Mouse (Mus musculus): ENCODE results near the gene Ythdf2.
"Not testable (repeated sequence)": the region's sequence is repeated elsewhere in the genome, so short reads cannot be mapped to it uniquely, and the experiment has no call there.

Gene Ythdf2

DNA sequence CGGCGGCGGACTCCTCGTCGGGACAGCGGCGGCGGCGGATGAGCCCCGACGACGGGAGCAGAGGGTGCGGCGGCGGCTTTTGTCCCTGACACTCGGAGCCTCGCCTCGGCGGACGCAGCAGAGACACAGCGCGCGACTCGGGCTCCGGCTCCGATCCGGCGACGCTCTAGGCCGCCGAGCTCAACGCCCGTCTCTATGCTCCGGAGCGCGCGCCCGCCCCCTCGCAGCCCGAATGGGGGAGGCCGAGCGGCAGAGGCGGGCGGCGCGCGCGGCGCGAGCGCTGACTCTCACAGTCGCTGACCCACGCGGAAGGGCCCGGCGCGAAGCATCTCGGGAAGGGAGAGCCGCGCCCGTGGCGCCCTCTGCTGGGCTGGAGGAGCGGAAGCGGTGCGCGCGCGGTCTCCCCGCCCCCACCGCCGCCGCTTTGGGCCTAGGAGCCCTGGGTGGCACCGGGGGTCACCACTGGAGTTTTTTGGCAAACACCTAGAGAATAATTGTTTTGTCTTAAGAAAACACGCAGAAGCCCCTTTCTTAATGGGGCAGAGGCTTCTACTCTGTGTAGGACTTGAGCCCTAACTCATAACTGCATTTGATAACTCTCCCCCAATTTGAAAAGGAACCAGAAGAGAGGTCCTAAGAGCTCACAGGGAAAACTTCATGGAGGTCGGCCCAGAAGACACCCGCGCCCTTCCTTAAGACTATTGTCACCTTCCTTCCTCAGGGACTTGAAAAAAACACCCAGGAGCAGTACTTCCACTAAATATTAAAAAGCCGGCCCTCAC lies at the start of gene Ythdf2:
TSS of gene Ythdf2 (minus strand) at position 351 of the 782 bp plus-strand sequence.
- DNase-seq (ENCODE audit: low read depth, low spot score): peak; percentile 94

DNA sequence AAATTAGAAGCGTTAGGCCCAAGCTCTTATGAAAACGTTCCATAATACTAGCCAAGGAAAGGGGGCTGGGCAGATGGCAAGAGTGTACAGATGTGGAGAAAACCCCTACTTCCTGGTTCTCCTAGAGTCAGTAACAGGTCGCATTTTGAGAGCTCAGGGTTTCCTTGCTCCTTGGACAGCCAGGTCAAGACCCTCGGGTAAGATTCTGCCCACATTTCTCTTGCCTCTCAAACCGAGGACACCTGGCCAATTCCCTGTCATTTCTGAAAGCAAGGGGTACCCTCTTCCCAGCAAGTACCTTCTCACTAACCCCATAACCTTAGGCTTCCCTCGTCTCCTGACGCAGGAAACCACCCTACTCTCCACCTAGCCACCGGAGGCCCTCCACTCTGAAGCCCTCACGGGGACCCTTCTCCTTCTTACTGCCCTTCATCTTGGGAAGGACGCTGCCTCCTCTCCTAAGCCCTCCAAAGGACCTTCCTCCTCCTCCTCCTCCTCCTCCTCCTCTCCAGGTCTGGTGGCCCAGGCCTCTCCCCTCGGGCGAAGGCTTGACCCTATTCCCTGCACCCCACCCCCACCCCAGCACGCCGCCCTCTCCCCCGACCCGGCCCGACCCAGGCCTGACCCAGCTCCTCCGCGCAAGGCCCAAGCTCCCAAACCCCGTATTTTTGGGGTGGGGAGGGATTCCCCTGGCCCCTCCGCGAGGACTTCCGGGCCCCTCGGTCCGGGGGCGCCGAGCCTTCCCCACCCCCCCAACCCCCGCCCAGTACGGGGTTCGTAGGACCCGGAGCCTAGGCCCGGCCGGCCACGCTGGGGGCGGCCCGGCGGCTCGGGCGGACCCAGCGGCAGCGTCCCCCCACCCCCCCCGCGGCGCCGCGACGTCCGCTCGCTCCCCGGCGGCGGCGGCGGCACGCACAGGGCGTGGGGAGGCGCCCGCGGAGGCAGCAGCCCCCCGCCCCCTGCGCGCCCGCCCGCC lies 48.6 kb upstream of the Ythdf2 start:
- DNase-seq (ENCODE audit: low read depth, low spot score): peak; percentile 22

DNA sequence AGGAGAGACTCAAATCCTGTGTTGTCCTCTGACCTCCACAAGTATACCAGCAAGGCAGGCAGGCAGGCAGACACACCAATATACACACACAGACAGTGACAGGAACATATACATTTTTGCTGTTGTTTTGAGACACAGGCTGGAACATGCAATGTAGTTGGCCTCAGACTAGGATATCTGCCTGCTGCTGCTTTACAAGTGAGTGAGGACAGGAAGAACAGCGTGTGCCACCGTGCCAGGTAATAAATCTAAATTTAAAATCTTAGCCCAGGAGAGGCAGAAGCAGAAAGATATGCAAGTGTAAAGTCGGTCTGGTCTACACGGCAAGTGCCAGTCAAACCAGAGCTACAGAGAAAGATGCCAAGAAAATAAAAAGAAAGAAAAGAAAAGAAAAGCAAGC lies 47.1 kb upstream of the Ythdf2 start:
- DNase-seq (ENCODE audit: low read depth, low spot score): no peak

DNA sequence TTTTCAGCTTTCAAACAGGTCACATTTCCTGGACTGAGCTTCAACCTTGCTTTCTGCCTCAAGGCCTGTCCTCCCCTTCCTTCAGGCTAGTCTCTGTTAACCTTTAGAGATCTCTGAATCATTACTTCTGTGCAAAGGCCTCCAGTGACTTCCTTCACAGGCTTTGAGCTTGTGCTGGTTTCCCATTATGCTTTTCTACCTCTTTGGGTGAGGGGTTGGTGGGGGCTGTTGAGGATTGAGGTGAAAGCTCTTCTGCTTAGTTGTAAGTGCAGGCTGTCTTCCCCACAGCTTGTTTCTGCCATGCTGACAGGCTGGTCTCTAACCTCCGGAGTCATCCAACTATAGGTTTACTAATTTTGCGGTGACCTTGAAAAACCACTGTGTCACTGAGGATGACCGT lies 44.3 kb upstream of the Ythdf2 start:
- DNase-seq (ENCODE audit: low read depth, low spot score): no peak

DNA sequence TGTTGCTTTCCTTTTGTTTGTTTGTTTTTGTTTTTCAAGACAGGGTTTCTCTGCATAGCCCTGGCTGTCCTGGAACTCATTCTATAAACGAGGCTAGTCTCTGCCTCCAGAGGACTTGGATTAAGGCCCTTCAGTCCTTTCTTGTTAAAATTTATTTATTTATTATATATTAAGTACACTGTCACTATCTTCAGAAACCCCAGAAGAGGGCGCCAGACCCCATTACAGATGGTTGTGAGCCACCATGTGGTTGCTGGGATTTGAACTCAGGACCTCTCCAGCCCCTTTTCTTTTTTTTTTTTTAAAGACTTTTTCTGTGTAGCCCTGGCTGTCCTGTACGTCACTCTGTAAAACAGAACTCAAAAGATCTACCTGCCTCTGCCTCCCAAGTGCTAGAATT lies 42.9 kb upstream of the Ythdf2 start:
- DNase-seq (ENCODE audit: low read depth, low spot score): no peak

DNA sequence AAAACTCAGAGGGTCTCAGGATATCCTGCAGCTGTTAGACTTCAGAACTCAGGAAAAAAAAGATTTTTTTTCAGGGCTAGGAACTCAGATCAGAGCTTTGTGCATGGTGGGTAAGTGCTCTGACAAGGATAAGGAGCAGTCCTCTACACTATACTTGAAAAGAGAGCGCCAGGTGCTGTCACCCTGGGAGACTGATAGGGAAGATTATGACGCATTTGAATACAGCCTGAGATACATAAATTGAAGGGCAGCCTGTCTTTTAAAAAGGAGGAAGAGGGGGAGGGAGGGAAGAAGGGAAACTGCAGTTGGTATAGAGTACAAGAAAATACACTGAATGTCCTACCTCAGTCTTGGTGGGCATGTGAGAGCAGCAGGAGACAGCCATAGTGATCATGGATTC lies 41.5 kb upstream of the Ythdf2 start:
- DNase-seq (ENCODE audit: low read depth, low spot score): no peak

DNA sequence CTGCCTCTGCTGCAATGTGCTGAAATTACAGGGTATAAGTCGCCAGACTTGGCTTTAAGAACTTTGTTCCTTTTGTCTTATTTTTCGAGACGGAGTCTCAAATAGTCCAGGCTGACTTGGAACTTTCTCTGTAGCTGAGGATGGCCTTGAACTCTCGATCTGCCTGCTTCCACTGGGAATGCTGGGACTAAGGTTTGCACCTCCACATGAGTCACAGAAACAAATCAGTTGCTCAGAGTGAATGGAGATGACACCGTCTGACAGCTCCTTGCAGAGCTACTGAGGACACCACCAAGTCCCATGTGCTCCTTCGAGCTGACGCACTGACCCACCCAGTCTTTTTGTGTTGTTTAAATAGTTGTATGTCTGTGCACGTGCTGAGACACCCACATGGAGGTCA lies 41.0 kb upstream of the Ythdf2 start:
- no peak for DNase-seq (ENCODE audit: low read depth, low spot score)

DNA sequence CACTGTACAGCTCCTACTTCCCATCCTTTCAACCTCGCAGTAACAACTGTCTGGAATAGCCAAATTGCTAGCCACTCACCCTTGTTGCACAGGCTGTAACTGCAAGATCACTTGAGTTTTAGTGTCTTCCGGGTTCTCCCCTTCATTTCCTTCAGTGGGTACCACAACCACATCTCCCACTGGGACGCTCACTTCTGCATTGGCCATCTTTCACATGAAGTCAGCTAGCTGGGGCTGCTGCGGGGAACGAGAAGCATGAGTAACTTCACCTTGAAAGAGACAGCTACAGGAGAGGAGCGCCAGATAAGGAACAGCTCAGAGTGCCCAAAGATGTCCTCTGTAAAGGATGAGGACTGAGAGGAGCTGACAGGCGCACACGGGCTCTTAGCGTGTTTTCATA lies 39.5 kb upstream of the Ythdf2 start:
- no peak for DNase-seq (ENCODE audit: low read depth, low spot score)

DNA sequence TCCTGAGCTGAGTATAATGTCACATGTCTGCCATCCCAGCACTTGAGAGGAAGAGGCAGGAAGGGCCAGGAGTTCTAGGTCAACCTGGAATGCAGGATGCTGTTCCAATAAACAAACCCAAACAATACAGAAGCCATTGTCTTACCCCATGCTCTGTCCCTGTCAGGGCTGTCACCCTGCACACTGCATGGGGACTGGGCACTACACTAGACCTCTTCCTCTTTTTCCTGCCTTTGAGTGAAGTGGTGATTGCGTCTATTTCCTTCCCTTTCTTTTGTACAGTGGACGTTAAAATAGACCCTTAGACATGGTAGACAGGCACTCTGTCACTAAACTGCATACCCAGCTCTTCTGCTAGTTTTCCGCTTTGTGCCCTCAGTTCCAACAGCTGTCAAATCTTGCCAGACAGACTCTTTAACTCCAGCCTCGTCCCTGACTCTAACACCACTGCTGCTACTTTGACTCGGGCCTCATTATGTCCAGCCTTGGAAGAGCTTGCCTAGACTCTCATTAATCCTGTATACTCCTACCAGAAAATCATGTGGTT lies 35.4 kb upstream of the Ythdf2 start:
- DNase-seq (ENCODE audit: low read depth, low spot score): no peak

DNA sequence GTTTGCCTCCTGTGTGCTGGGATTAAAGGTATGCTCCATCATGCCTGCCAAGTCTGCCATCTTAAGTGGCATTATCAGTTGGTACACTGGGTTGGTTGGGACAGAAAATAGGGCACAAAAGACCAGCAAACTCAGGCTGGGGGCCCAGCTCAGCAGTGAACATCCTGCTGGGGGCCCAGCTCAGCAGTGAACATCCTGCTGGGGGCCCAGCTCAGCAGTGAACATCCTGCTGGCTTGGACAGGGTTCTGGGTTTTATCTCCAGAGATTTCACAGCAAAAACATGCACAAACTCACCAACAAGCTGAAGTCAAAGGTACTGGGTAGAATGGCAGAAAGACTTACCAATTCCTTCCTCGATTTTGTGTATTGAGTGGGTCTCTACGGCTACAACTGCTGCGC lies 33.5 kb upstream of the Ythdf2 start:
- no peak for DNase-seq (ENCODE audit: low read depth, low spot score)

DNA sequence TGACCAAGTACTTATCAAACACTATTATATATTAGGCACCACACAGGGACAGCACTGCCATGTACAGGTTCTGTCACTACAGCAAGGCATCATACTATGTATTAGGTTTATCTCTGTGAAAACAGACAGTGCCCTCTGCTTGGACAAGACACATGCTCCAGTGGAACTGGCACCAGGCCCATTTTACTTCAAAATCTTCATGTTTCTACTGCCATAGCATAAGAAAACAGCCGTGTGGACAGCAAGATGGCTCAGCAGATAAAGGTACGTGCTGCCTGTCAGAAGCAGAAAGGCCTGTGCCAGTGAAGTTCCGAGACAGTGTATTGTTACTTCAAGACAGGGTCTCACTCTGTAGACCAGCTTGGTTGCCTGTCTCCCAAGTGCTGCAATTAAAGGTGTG lies 29.1 kb upstream of the Ythdf2 start:
- no peak for DNase-seq (ENCODE audit: low read depth, low spot score)

DNA sequence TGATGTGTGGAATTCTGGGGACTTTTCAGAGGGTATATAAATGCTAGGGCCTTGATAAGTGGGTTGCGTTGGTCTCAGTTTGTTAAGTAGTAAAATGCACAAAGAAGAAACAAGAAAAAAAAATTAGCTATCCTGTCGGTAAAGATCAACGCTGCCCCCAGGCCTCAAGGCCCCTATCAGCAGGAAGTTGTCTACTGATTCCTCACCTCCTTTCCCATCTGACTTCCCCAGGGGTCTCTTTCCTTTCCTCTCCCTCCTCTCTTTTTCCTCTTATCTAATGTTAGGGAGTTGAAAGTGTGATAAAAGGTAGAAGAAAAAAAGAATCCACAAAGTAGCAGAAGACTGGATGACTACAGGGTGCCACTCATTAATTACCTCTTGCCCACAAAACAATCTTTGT lies 28.3 kb upstream of the Ythdf2 start:
- no peak for DNase-seq (ENCODE audit: low read depth, low spot score)

DNA sequence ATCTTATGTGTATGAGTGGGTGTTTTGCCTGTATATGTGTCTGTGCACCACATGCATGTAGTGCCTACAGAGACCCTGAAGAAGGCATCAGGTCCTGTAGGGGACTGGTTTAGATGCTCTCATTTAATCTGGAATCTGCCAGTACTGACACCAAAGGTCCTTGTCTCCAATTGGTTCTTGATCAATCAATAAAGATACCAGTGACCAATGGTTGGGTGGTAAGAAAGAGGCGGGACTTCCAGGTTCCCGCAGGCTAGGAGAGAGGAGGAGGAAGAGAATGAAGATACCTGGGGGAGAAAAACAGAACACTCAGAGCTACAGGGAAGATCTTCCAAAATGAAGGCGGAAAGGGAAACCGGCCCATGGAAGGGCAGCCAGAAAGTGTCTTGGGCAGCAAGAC lies 26.3 kb upstream of the Ythdf2 start:
- no peak for DNase-seq (ENCODE audit: low read depth, low spot score)

DNA sequence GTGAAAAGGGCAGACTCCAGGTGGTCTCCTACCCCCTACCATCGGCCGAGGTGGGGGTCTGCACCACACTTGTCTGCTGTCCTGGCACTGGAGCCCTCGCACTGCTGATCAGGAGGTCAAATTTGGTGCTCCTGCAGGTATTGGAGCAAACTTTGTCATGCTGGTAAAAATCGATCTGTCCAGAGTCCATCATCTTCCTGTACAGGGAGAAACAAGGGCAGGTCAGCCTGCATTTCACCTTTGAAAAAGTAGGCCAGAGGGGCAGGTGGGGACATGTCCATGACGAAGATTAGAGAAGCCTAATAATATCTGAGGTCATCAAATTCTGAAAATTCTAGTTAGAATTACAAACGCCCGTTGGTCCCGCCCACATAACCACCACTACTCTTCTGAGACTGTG lies 22.6 kb upstream of the Ythdf2 start:
- no peak for DNase-seq (ENCODE audit: low read depth, low spot score)

DNA sequence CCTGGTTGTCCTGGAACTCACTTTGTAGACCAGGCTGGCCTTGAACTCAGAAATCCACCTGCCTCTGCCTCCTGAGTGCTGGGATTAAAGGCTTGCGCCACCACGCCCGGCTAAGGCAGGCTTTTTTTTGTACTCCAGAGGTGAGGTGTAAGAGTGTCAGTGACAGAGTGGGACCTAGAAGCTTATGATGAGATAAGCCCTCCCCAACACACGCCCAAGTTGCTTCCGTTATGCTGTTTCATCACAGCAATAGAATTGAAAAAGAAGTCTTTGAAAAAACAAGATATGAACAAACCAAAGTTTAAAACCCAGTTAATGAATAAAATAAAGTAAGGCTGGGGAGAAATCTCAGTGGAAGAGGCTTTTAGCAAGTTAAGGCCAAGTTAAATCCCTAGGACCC lies 18.3 kb upstream of the Ythdf2 start:
- no peak for DNase-seq (ENCODE audit: low read depth, low spot score)

DNA sequence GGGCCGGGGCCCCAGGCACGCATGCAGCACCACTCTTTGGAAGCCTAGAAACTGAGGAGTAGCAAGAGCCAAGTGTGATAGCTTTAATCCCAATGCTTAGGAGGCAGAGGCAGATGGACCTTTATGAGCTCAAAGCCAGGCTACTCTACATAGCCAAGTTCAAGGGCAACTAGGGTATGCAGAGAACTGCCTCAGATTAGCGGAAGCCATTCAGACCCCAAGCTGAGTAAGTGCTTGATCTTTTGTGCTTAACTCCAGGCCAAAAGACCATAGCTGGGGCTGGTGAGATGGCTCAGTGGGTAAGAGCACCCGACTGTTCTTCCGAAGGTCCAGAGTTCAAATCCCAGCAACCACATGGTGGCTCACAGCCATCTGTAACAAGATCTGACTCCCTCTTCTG lies 9.9 kb upstream of the Ythdf2 start:
- not testable (repeated sequence) for DNase-seq (ENCODE audit: low read depth, low spot score)

DNA sequence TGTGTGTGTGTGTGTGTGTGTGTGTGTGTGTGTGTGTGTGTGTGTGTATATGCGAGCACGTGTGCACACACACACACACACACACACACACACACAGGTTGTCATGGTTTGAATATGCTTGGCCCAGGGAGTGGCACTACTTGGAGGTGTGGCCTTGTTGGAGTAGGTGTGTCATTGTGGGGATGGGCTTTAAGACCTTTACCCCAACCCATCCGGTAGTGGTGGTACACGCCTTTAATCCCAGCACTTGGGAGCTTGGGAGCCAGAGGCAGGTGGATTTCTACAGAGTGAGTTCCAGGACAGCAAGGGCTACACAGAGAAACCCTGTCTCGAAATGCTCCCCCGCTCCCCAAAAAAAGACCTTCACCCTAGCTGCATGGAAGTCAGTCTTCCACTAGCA lies 6.3 kb upstream of the Ythdf2 start:
- not testable (repeated sequence) for DNase-seq (ENCODE audit: low read depth, low spot score)

DNA sequence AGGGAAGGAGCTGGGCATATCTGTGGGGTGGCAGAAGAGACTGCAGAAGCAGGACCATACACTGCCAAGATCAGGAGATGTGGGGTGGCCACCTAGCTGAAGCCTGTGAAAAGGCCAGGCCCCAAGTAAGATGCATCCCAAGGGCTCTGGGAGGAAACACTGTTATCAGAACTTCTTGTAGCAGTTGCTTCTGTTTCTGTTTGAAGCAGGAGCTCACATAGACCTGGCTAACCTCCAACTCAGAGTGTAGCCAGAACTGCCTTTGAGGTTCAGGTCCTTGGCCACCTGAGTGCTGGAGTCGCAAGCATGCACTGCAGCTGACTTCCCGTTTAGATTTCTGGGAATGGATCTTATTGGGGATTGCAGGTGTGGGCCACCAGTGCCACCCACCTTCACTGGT lies 5.7 kb upstream of the Ythdf2 start:
- DNase-seq (ENCODE audit: low read depth, low spot score): no peak

DNA sequence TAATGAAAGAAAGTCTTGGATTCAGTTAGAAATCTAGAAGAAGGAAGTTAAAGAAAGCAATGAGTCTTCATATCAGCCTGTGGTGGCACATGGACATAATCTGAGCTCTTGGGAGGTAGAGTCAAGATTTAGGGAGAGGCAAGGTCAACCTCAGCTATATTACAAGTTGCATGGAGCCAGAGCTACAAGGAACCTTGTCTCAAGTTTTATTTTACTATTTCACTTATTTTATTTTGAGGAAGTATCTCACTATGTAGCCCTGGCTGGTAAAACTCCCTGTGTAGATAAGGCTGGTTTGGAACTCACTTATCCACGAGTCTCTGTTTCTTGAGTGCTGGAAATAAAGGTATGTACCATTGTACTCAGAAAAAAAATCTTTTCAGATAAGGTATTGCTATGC lies 4.5 kb upstream of the Ythdf2 start:
- DNase-seq (ENCODE audit: low read depth, low spot score): no peak

DNA sequence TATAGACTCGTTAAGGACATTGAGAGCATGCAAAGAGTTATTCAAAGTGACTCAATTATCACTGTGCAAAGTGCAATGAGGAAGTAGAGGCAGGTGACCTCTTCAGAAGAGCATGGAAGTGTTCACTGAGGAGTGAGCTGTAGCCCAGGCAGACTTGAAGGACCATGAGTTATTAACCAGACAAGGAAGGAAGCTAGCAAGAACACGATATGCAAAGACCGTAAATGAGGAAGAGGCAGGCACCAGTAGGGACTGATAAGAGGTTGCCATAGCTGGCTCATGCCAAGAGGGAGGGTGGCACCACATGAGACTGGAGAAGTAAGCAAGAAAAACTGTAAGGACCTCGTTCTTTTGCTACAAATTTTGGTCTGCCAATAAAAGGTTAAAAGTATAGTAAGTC lies 2.7 kb upstream of the Ythdf2 start:
- no peak for DNase-seq (ENCODE audit: low read depth, low spot score)

DNA sequence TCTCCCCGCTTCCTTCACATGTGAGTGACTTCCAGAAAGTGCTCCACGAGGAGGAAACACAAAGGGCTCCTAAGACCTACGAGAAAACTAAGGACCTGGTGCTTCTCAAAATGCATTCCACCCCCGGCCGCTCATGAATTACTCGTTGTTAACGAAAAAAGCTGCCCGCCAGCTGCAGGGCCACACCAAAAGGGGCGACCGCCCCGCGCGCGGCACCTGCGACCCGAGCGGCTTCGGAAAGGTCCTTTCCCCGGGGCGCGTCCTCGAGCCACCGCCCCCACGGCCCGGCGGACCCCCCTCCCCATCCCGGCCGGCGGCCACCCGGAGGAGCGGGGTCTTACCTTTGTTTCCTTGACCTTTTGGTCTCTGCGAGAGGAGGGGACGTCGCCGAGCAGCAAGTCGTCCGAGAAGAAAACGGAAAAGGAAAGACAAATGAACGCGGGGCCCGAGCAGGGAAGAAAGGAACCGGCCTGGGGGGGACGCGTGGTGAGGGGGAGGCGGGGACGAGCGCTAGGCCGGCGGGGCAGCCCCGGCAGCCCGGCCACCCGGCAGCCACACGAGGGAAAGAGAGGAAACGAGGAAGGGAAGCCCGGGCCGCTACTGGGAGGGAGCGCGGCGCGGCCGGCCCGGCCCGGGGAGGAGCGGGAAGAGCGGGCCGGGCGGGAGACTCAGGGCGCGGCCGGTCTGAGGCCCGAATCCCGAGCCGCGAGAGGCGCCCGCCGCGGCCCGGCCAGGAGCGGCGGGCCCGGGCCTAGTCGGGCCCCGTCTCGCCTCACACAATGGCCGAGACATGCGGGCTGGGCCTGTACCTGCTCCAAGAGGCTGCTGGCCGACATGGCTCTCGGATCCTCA lies 786 bp downstream of the Ythdf2 start:
- DNase-seq (ENCODE audit: low read depth, low spot score): peak; percentile 56

DNA sequence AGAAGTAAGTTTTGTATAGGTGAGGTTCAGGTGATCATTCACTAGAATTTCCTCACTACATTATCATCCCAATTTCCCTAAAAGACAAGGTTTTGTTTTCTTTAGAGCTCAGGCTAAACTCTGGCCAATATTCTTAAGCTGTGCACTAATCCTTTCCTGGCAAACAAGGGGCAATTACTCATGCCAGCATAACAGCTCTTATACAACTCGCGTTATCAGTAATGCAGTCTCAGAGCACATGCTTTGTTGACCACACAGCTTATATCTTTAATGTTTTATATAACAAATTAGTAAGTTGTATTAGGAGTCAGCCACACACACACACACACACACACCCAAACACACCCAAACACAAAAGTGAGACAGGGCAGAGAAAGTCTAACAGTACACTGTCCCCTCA lies 1.8 kb downstream of the Ythdf2 start:
- no peak for DNase-seq (ENCODE audit: low read depth, low spot score)
